Mouse (Mus musculus) forebrain, embryonic 15.5 days (tissue): Measurements from ENCODE around the gene Akt3. TPM values are rescaled to one million over a fixed set of nuclear protein-coding genes. Genes with fewer than 3 reads are reported as not detected.

ENCODE experiments used
- ATAC-seq: fragments of 200-750 bp; cut with Nextera tagmentation; replicated peaks from 2 replicates; pipeline ENCODE4 v1.8.0; 2017; ENCODE audit warnings: mild to moderate bottlenecking, moderate TSS enrichment, moderate library complexity
- H3K27ac ChIP-seq: fragments of 300-500 bp; sonication (generic); replicated peaks from 2 replicates; pipeline ENCODE4 v1.5.1; 2015; ENCODE audit warnings: mild to moderate bottlenecking, inconsistent platforms
- H3K27me3 ChIP-seq: fragments of 300-500 bp; sonication (generic); 2 replicates; pipeline ENCODE4 v1.6.1; 2015; ENCODE audit warnings: inconsistent platforms
- H3K36me3 ChIP-seq: fragments of 300-500 bp; sonication (generic); 2 replicates; pipeline ENCODE4 v1.6.1; 2015; ENCODE audit warnings: mild to moderate bottlenecking, inconsistent platforms
- H3K4me1 ChIP-seq: fragments of 300-500 bp; sonication (generic); 2 replicates; pipeline ENCODE4 v1.6.1; 2015; ENCODE audit warnings: inconsistent platforms
- H3K4me2 ChIP-seq: fragments of 300-500 bp; sonication (generic); replicated peaks from 2 replicates; pipeline ENCODE4 v1.6.1; 2015; ENCODE audit warnings: mild to moderate bottlenecking, inconsistent platforms
- H3K4me3 ChIP-seq: fragments of 300-500 bp; sonication (generic); 2 replicates; pipeline ENCODE4 v1.5.1; 2015; ENCODE audit warnings: mild to moderate bottlenecking, inconsistent platforms
- H3K9ac ChIP-seq: fragments of 300-500 bp; sonication (generic); replicated peaks from 2 replicates; pipeline ENCODE4 v1.6.1; 2015; ENCODE audit warnings: mild to moderate bottlenecking, inconsistent platforms
- H3K9me3 ChIP-seq: fragments of 300-500 bp; sonication (generic); 2 replicates; pipeline ENCODE4 v1.6.1; 2016; ENCODE audit warnings: inconsistent platforms
- WGBS: fragments of 180-500 bp; shearing (Covaris S2); methylation state at CpG from one replicate; pipeline ENCODE4 v1.1.7; 2015; ENCODE audit warnings: mixed read lengths; 5-methylcytosine and 5-hydroxymethylcytosine counted together
- polyA plus RNA-seq: library from polyadenylated mRNA; unstranded; fragments of >200 nt; fragmentation: Nextera tagmentation; extraction: Ambion mirVana; gene quantifications from 2 replicates; pipeline ENCODE4 v1.2.1, GENCODE M21; 2015

The Akt3 gene
- polyA plus RNA-seq: 37.3 and 38.8 TPM in 2 replicates

DNA sequence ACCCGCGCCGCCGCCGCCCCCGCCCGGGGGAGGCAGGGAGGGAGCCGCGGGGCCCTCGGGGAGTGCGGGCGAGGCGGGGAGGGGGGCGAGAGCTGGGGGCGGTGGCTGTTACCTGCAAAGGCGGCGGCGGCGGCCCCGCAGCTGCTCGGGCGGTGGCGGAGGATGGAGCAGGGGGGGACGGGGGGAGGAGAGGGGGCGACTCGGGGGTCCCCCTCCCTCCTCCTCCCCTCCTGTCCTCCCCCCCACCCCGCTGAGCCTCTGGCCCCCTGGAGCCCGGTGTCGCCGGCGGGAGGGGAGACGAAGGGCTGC is at the start of gene Akt3:
TSS of gene Akt3 (minus strand) at position 170 of the 309 bp plus-strand sequence.
- peak within 1 kb of the TSS; percentile 78 for H3K4me2 ChIP-seq
- H3K9ac ChIP-seq: peak within 1 kb of the TSS; percentile 98
- H3K4me1 ChIP-seq: peaks cover 30% of the 10 kb centered on the region
- WGBS: 0% methylated on average over 2 of the region's 32 CpGs
- H3K36me3 ChIP-seq: no peaks in the 10 kb centered on the region
- peak; percentile 55 for ATAC-seq
- H3K27ac ChIP-seq: peak within 1 kb of the TSS; percentile 100
- H3K4me3 ChIP-seq: peak within 1 kb of the TSS; percentile 96
- H3K9me3 ChIP-seq: no peaks in the 10 kb centered on the region
- no peaks in the 10 kb centered on the region for H3K27me3 ChIP-seq

DNA sequence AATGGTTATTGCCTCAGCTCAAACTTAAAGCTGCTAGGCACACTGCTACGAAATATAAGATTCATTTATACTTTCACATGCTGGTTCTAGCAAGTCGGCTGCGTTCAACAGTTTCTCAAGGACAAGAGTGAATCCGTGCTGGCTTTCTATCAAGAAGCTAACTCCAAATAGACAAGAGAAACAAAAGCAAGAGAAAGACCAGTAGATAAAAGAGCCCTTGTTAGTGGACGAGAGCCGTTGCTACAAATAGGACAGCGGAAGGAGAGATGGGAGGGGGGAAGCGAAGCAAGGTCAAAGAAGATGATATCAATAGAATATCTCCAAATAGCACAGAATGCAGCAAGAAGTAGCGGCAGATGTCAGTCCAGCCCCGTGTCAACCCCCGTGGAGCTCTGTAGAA is 49.5 kb upstream of the Akt3 start:
- no peak overlapping the region for H3K4me3 ChIP-seq
- no peaks in the 10 kb centered on the region for H3K9me3 ChIP-seq
- H3K4me1 ChIP-seq: peaks cover 10% of the 10 kb centered on the region
- H3K36me3 ChIP-seq: no peaks in the 10 kb centered on the region
- H3K27ac ChIP-seq: 0 out of 2 replicates have a peak overlapping the region, but pooled peaks have one; percentile 29
- WGBS: 51% methylated on average over 11 of the region's 11 CpGs
- ATAC-seq: no peak
- H3K4me2 ChIP-seq: no peak overlapping the region
- H3K27me3 ChIP-seq: no peaks in the 10 kb centered on the region
- H3K9ac ChIP-seq: no peak overlapping the region

DNA sequence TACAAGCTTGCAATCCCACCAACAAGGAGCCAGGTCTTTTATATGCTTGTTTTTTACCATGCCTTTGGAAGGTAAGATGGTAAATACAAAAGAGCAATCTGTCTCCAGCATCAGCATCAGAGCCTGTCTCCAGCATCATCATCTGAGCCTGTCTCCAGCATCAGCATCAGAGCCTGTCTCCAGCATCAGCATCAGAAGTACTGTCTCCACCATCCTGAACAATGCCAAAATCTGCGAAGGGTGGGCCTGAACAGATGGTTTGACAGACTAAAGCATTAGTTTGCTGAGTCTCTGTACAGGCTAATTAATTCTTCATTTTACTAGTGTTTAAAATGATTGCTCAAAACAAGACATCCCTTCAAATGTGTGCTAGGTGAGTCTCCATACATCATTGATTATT is 40.2 kb upstream of the Akt3 start:
- no peak overlapping the region for H3K4me3 ChIP-seq
- WGBS: 64% methylated on average over 1 of the region's 1 CpGs
- peak; percentile 58; the same call in 1 of the 2 replicates for ATAC-seq

DNA sequence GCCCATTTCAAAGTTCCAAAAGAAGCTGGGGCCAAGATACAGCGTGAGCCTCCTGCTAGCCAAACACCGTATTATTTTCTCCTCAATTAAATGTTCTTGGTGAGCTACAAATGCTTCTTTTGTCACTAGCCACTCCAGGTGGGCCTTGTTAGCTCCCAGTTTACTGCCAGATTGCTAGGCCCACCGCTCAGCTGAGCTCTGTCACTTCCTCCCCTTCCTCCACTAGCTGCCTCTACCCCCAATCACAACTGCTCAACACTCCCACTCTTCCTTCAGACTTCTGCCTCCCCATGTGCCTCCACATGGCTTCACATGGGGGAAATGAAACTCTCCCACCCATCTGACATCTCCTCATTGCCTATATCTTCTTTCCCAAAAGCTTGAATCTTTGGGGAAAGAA is 28.8 kb upstream of the Akt3 start:
- no peak for ATAC-seq
- H3K27ac ChIP-seq: no peak overlapping the region

More for the DNA sequence above, 40.2 kb upstream of the Akt3 start:
- Histone ChIP-seq H3K27ac (no peak overlapping the region), H3K4me2 (no peak overlapping the region), H3K4me1 (no peaks in the 10 kb centered on the region), H3K9me3 (no peaks in the 10 kb centered on the region), H3K9ac (no peak overlapping the region), H3K36me3 (no peaks in the 10 kb centered on the region), H3K27me3 (no peaks in the 10 kb centered on the region)

DNA sequence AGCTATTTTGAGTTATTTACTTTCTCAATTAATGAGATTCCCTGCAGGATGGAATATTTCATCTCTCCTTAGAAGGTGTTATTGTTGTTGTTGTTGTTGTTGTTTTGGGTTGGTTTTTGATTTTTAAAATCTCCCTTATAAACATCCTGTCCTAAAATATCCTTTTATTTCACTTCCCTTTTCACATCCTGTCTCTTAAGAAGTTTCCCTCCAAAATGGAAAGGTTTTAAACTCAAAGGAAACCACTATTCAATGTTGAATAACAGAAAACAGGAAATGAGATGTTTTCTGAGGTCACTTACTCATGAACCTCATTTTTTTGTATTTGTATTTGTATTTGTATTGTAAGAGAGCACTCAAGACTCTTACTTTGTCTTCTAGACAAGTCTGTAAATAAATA is 23.9 kb upstream of the Akt3 start:
- Histone ChIP-seq H3K4me2 (no peak overlapping the region), H3K4me3 (no peak overlapping the region), H3K9me3 (no peaks in the 10 kb centered on the region), H3K9ac (no peak overlapping the region), H3K27ac (no peak overlapping the region), H3K27me3 (no peaks in the 10 kb centered on the region), H3K36me3 (no peaks in the 10 kb centered on the region), H3K4me1 (no peaks in the 10 kb centered on the region)
- ATAC-seq: no peak

More for the DNA sequence above, 28.8 kb upstream of the Akt3 start:
- H3K9ac ChIP-seq: no peak overlapping the region
- 5% methylated on average over 3 of the region's 3 CpGs for WGBS
- H3K9me3 ChIP-seq: no peaks in the 10 kb centered on the region
- no peak overlapping the region for H3K4me3 ChIP-seq
- H3K4me2 ChIP-seq: no peak overlapping the region
- H3K36me3 ChIP-seq: no peaks in the 10 kb centered on the region
- H3K27me3 ChIP-seq: no peaks in the 10 kb centered on the region
- H3K4me1 ChIP-seq: no peaks in the 10 kb centered on the region

DNA sequence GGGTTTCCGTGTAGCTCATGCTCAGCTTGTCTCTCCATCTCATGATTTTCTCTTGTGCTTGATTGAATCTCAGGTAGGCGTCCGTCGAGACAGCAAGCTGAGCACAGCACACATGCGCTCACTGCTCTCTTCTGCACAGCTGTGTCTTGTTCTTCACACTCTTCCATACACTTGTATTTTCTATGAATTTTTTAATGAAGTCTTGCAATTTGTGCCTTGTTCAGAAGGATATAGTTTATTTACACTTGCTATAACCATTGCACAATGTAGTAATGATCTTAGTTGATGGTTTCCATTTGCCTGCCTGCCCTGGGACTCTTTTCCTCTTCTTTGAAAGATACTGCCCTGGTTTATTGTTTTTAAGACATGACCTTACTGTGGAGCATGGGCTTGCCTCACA is 19.4 kb upstream of the Akt3 start:
- Histone ChIP-seq H3K27me3 (no peaks in the 10 kb centered on the region), H3K9ac (no peak overlapping the region), H3K9me3 (no peaks in the 10 kb centered on the region), H3K4me2 (no peak overlapping the region), H3K4me3 (no peak overlapping the region), H3K27ac (no peak overlapping the region), H3K4me1 (no peaks in the 10 kb centered on the region), H3K36me3 (no peaks in the 10 kb centered on the region)
- WGBS: 94% methylated on average over 5 of the region's 5 CpGs
- no peak for ATAC-seq

DNA sequence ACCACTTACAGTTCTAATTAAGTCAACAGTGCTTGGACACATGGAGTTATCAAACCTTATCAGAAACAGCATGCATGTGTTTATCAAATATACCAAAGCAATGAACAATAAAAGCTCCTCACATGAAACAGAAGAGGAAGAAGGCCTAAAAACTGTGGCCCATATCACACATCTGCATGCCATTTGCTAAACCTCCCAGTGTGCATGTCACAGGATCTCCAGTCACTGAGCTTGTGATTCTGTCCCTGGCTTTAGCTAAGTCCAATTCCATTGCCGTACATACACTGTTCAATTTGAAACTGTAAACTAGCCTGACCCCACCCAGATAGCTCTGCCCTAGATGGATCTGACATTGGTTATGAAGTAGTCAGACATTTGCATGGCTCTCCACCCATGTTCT is 9.6 kb upstream of the Akt3 start:
- no peaks in the 10 kb centered on the region for H3K9me3 ChIP-seq
- no peak overlapping the region for H3K9ac ChIP-seq
- H3K27me3 ChIP-seq: no peaks in the 10 kb centered on the region
- no peak overlapping the region for H3K4me2 ChIP-seq
- H3K36me3 ChIP-seq: no peaks in the 10 kb centered on the region
- H3K27ac ChIP-seq: no peak overlapping the region
- WGBS: 92% methylated on average over 1 of the region's 1 CpGs
- H3K4me3 ChIP-seq: no peak overlapping the region
- ATAC-seq: no peak
- no peaks in the 10 kb centered on the region for H3K4me1 ChIP-seq

DNA sequence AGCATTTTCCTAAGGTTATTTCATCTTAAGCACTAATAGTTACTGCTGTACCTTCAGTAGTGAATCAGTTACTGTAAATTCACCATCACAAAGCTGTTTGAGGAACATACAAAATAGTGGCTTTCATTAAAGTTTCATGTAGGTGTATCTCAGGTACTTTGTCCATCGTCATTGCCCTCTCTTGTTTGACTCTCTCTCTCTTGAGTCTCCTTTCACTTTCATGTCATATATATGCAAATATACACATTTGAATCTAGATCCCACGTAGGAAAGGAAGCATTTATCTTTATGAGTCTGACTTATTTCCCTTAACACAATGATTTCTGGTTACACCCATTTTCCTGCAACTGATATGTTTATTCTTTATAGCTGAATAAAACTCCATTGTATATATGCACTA is 4.9 kb upstream of the Akt3 start:
- Histone ChIP-seq H3K9ac (no peak overlapping the region), H3K4me3 (no peak overlapping the region), H3K9me3 (no peaks in the 10 kb centered on the region), H3K4me2 (no peak overlapping the region), H3K27me3 (no peaks in the 10 kb centered on the region), H3K4me1 (peaks cover 19% of the 10 kb centered on the region), H3K36me3 (no peaks in the 10 kb centered on the region), H3K27ac (no peak overlapping the region)
- ATAC-seq: no peak
- WGBS: 86% methylated on average over 2 of the region's 2 CpGs

DNA sequence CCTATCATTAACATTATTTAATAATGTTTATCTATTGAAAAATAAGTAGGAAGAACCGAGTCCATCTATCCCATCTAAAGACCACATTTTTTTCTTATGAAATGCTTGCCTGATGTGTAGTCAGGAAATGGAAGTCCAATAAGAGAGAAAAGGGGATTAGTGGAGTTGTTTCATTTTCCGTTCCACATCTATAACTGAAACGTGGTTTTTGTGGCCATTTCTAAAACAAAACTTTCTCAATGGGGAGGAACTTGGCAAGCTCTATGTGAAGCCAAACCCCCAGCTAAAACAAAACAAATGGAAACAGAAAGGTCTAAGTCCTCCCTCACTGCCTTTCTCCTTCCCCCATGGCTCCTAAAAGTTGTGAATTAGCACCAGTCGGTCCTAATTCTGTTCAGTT is 2.8 kb upstream of the Akt3 start:
- WGBS: 56% methylated on average over 4 of the region's 4 CpGs
- Histone ChIP-seq H3K9me3 (no peaks in the 10 kb centered on the region), H3K4me2 (no peak overlapping the region), H3K4me3 (no peak overlapping the region), H3K9ac (no peak overlapping the region), H3K27me3 (no peaks in the 10 kb centered on the region), H3K27ac (no peak overlapping the region), H3K4me1 (peaks cover 20% of the 10 kb centered on the region), H3K36me3 (no peaks in the 10 kb centered on the region)
- no peak for ATAC-seq

DNA sequence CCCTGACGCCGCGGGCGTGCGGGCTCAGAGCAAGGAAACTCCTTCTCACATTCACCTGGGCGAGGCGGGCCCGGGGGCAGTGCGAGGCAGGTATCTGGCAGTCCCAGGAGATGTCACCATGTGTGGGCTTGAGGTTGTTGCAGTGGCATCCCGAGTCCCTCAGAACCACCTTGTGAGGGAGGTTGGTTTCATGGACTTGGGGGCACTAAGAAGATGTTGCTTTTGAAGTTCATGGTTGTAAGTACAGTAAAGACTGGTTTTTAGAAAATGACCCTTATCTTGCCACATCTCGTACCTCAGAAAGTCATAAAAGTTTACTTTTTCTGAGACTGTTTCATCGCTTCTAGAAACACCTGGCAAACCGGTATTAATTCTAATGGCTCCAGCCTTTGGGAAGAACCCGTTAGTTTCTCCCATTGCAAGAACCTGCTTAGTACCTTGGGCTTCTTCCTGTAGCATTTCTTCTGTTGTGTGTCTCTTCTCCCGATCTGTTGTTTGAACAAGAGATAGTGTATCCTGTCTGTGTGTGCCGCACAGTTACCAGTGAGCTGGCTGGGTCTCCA is 1.1 kb upstream of the Akt3 start:
- H3K9me3 ChIP-seq: no peaks in the 10 kb centered on the region
- no peaks in the 10 kb centered on the region for H3K36me3 ChIP-seq
- WGBS: 27% methylated on average over 16 of the region's 16 CpGs
- H3K4me2 ChIP-seq: peak overlapping the region; percentile 78
- no peak for ATAC-seq
- H3K4me1 ChIP-seq: peaks cover 26% of the 10 kb centered on the region
- peak overlapping the region; percentile 96 for H3K4me3 ChIP-seq
- peak overlapping the region; percentile 100 for H3K27ac ChIP-seq
- H3K27me3 ChIP-seq: no peaks in the 10 kb centered on the region
- peak overlapping the region; percentile 98 for H3K9ac ChIP-seq

DNA sequence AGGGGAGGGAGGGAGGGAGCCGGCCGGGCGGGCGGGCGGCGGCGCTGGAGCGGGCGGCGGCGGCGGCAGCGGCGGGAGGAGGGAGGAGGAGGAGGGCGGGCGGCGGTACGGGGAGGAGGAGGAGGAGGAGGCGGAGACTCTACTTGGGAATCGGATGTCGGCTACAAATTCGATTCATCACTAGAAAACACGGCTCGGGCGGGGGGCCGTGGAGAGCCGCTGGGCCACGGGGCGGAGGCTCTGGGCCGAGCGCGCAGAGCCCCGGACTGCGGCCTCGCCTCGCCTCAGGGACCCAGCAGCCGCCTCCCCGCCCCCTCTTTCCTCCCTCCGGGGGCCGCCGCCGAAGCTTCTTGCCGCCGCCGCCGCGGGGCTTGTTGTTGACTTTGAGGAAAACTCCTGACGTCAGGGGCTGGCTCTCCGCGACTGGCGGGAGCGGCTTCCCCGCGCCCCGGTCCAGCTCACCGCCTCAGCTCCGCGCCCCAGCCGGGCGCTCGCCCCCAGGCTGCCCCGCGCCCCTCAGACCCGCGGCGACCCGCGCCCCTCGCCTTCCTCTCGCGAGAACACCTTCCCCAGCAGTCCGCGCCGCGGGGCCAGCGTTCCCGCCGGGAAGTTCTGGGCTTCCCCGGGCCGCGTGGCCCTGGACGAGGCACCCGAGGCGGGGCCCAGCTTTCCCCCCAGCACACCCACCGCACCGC is 487 bp upstream of the Akt3 start:
- Histone ChIP-seq H3K9me3 (no peaks in the 10 kb centered on the region), H3K4me3 (peak overlapping the region; percentile 96), H3K36me3 (no peaks in the 10 kb centered on the region), H3K27me3 (no peaks in the 10 kb centered on the region), H3K9ac (peak overlapping the region; percentile 98), H3K4me2 (peak overlapping the region; percentile 78), H3K4me1 (peaks cover 30% of the 10 kb centered on the region), H3K27ac (peak overlapping the region; percentile 100)
- WGBS: under 1% methylated on average over 54 of the region's 86 CpGs
- ATAC-seq: peak; percentile 89

DNA sequence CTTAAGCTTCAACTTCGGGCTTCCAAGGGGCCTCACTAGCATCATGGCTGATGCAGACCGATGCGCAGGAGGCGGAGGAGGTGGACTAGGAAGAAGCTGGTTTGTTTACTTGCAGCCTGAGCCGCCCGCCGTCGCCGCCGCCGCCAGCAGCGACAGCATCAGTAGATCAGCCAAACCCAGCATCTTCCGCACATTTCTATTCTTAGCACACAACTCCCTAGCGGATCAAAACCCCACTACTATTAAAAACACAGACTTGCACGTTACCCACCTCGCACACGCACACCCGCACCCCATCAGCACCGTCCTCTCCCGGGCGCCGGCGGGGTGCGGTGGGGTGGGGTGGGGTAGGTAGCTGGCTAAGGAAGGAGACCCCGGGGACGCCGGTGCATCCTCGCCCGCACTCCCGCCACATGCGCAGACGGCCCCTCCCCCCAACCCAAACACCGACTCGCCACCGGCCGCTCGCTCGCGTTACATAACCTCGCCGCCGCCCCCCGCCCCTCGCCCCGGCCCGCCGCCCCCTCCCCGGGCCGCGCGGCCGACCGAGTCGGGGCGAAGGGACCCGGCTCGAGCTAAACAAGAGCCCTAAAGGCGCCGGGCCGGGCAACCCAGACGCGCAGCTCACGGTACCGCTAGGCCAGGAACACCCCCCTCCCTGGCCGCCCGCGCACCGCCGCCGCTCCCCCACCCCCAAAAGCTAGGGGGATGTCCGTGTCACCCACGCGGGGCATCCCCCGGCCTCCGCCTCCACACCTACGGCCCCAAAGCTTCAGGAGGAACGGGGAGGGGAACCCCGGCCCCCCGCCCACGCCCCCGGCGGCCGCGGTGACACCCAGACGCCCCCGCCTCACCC is 597 bp downstream of the Akt3 start:
- ATAC-seq: peak; percentile 75
- WGBS: 0% methylated on average over 68 of the region's 86 CpGs
- Histone ChIP-seq H3K9ac (peak overlapping the region; percentile 98), H3K36me3 (no peaks in the 10 kb centered on the region), H3K4me3 (peak overlapping the region; percentile 96), H3K9me3 (no peaks in the 10 kb centered on the region), H3K4me2 (peak overlapping the region; percentile 78), H3K27me3 (no peaks in the 10 kb centered on the region), H3K27ac (peak overlapping the region; percentile 100), H3K4me1 (peaks cover 30% of the 10 kb centered on the region)
